ENCODE assay signal across 14 mouse cellular contexts in genomic region chr11:51586411-51586810, GRCm38 (mm10). TPM values are rescaled to one million over a fixed set of nuclear protein-coding genes. Genes with fewer than 3 reads are reported as not detected.
DNase-seq lines count a peak whose midpoint lies in the region; ATAC-seq and TF ChIP-seq lines count a peak whose summit lies in the region.
"Had no signal": no experiment of that assay in that cellular context is flagged by ENCODE, and none has a peak within 500 bp of the region (broad histone marks: within the 10 kb centered on the region; RNA-seq: fewer than 3 reads in every experiment).

No protein-coding gene starts in this region.

- H3K36me3 ChIP-seq in forebrain, embryonic 15.5 days = peaks cover 49% of the 10 kb centered on the region
- peaks cover 13% of the 10 kb centered on the region for H3K36me3 ChIP-seq in forebrain, embryonic 16.5 days (ENCODE audit: control insufficient read depth, insufficient read depth)
- H3K36me3 ChIP-seq in liver, embryonic 11.5 days (ENCODE audit: control insufficient read depth, insufficient read depth, low read length) = peaks cover 46% of the 10 kb centered on the region
- H3K36me3 ChIP-seq in intestine, embryonic 15.5 days = peaks cover 16% of the 10 kb centered on the region; the same call in 1 of the 2 replicates
- peaks cover 33% of the 10 kb centered on the region for H3K36me3 ChIP-seq in liver, embryonic 14.5 days (replicated peaks; ENCODE audit: control insufficient read depth, insufficient read depth, low read depth)

- no peaks in the 10 kb centered on the region for H3K27me3 ChIP-seq in forebrain, embryonic 15.5 days
- no peaks in the 10 kb centered on the region for H3K27me3 ChIP-seq in forebrain, embryonic 16.5 days (replicated peaks; ENCODE audit: control insufficient read depth, insufficient read depth, low read length)
- H3K27me3 ChIP-seq in liver, embryonic 11.5 days (replicated peaks; ENCODE audit: control insufficient read depth, insufficient read depth, low read length) = no peaks in the 10 kb centered on the region
- H3K27me3 ChIP-seq in intestine, embryonic 15.5 days (replicated peaks) = no peaks in the 10 kb centered on the region
- no peaks in the 10 kb centered on the region for H3K27me3 ChIP-seq in liver, embryonic 14.5 days (ENCODE audit: control insufficient read depth, insufficient read depth, low read length)
- H3K27me3 ChIP-seq: heart, embryonic 12.5 days had no signal

- TF ChIP-seq CTCF in liver, embryonic 14.5 days (IDR thresholded peaks at IDR 0.05; ENCODE audit: low read depth) = no peak

- ATAC-seq in forebrain, embryonic 15.5 days (replicated peaks) = no peak
- ATAC-seq in forebrain, embryonic 16.5 days = no peak
- ATAC-seq in liver, embryonic 11.5 days (replicated peaks; ENCODE audit: low FRiP score) = no peak
- ATAC-seq in intestine, embryonic 15.5 days = no peak
- ATAC-seq in liver, embryonic 14.5 days (ENCODE audit: insufficient read depth) = no peak
- ATAC-seq: hindbrain, postnatal 0 days had no signal

- peaks cover 23% of the 10 kb centered on the region for H3K4me1 ChIP-seq in forebrain, embryonic 15.5 days
- peaks cover 14% of the 10 kb centered on the region for H3K4me1 ChIP-seq in forebrain, embryonic 16.5 days (replicated peaks; ENCODE audit: control insufficient read depth, insufficient read depth, low read length)
- peaks cover 22% of the 10 kb centered on the region for H3K4me1 ChIP-seq in liver, embryonic 11.5 days (replicated peaks; ENCODE audit: control insufficient read depth, insufficient read depth, low read length)
- H3K4me1 ChIP-seq in intestine, embryonic 15.5 days (replicated peaks) = peaks cover 24% of the 10 kb centered on the region
- peaks cover 18 to 27% of the 10 kb centered on the region in 2 experiments for H3K4me1 ChIP-seq in liver, embryonic 14.5 days (replicated peaks; ENCODE audit: control insufficient read depth in 2 of 2, insufficient read depth in 2 of 2, low read length in 1 of 2)

- no peaks in the 10 kb centered on the region for H3K9me3 ChIP-seq in forebrain, embryonic 15.5 days
- H3K9me3 ChIP-seq in forebrain, embryonic 16.5 days (ENCODE audit: control insufficient read depth, low read length) = no peaks in the 10 kb centered on the region
- no peaks in the 10 kb centered on the region for H3K9me3 ChIP-seq in liver, embryonic 11.5 days (ENCODE audit: control insufficient read depth, low read length)
- no peaks in the 10 kb centered on the region for H3K9me3 ChIP-seq in intestine, embryonic 15.5 days
- no peaks in the 10 kb centered on the region for H3K9me3 ChIP-seq in liver, embryonic 14.5 days (ENCODE audit: control insufficient read depth, low read length)

- WGBS in forebrain, embryonic 15.5 days = 82% methylated on average over 13 of the region's 13 CpGs
- 87% methylated on average over 13 of the region's 13 CpGs for WGBS in forebrain, embryonic 16.5 days
- WGBS in liver, embryonic 11.5 days = 92% methylated on average over 13 of the region's 13 CpGs
- WGBS in intestine, embryonic 15.5 days = 92% methylated on average over 13 of the region's 13 CpGs
- 84% methylated on average over 13 of the region's 13 CpGs for WGBS in liver, embryonic 14.5 days (ENCODE audit: insufficient replicate concordance)

- no peak for DNase-seq in liver, embryonic 11.5 days (ENCODE audit: low spot score)
- DNase-seq in liver = no peak
- DNase-seq in liver, embryonic 14.5 days (ENCODE audit: low read depth in 3 of 3, low spot score in 3 of 3) = no peak
- DNase-seq in urinary bladder, postnatal 4 days (ENCODE audit: low spot score in 2 of 2) = no peak
- no peak for DNase-seq in left cerebral cortex, postnatal 36 days (ENCODE audit: low spot score in 2 of 2)
- DNase-seq: layer of hippocampus, adult 9-11 months; lung, postnatal 10 days; thymus, postnatal 36 days had no signal

- TF ChIP-seq EP300 in liver, embryonic 14.5 days (IDR thresholded peaks at IDR 0.05; ENCODE audit: low read depth) = no peak

- no peak overlapping the region for H3K4me2 ChIP-seq in forebrain, embryonic 15.5 days (replicated peaks)
- H3K4me2 ChIP-seq in forebrain, embryonic 16.5 days (ENCODE audit: low read length) = no peak overlapping the region
- peak overlapping the region; percentile 70 for H3K4me2 ChIP-seq in liver, embryonic 11.5 days
- peak overlapping the region; percentile 88; the same call in 1 of the 2 replicates for H3K4me2 ChIP-seq in intestine, embryonic 15.5 days (replicated peaks)
- H3K4me2 ChIP-seq in liver, embryonic 14.5 days (ENCODE audit: low read depth) = peak overlapping the region; percentile 98

- no peak overlapping the region for H3K9ac ChIP-seq in forebrain, embryonic 15.5 days (replicated peaks)
- H3K9ac ChIP-seq in forebrain, embryonic 16.5 days (replicated peaks; ENCODE audit: low read depth, low read length) = no peak overlapping the region
- peak overlapping the region; percentile 97 for H3K9ac ChIP-seq in liver, embryonic 11.5 days (ENCODE audit: low read depth, low read length)
- H3K9ac ChIP-seq in intestine, embryonic 15.5 days = no peak overlapping the region
- H3K9ac ChIP-seq in liver, embryonic 14.5 days (replicated peaks) = no peak overlapping the region; the same call in 1 of the 2 replicates
- H3K9ac ChIP-seq: heart, embryonic 12.5 days had no signal

- no peak overlapping the region for H3K4me3 ChIP-seq in forebrain, embryonic 15.5 days
- no peak overlapping the region for H3K4me3 ChIP-seq in forebrain, embryonic 16.5 days (replicated peaks; ENCODE audit: low read length)
- H3K4me3 ChIP-seq in liver, embryonic 11.5 days (ENCODE audit: low read depth, low read length) = peak overlapping the region; percentile 81; the same call in 1 of the 2 replicates
- H3K4me3 ChIP-seq in intestine, embryonic 15.5 days (replicated peaks) = no peak overlapping the region
- no peak overlapping the region for H3K4me3 ChIP-seq in liver, embryonic 14.5 days (ENCODE audit: insufficient read depth in 1 of 2, low read depth in 2 of 2, low read length in 2 of 2)

- intact Hi-C loops in left cerebral cortex, postnatal 36 days (cut with DNase I) = no loop called here

- H3K27ac ChIP-seq in forebrain, embryonic 15.5 days (replicated peaks) = peak overlapping the region; percentile 35; the same call in 1 of the 2 replicates
- no peak overlapping the region for H3K27ac ChIP-seq in forebrain, embryonic 16.5 days (ENCODE audit: low read length)
- H3K27ac ChIP-seq in liver, embryonic 11.5 days (ENCODE audit: low read depth, low read length) = no peak overlapping the region
- H3K27ac ChIP-seq in intestine, embryonic 15.5 days = no peak overlapping the region
- no peak overlapping the region for H3K27ac ChIP-seq in liver, embryonic 14.5 days
- H3K27ac ChIP-seq: hindbrain, postnatal 0 days; stomach, postnatal 0 days had no signal

RNA-seq across cellular contexts. Expression of gene Phykpl, which starts 1.9 kb away (rescaled TPM):
- polyA plus RNA-seq in forebrain, embryonic 15.5 days (2015; fragmentation: Nextera tagmentation; extraction: Ambion mirVana) = 12.6 and 13.1 TPM in 2 replicates
- 11.8 and 13.2 TPM in 2 replicates for polyA plus RNA-seq in forebrain, embryonic 16.5 days (2015; fragmentation: Nextera tagmentation; extraction: Ambion mirVana)
- 28.6 and 29.8 TPM in 2 replicates for polyA plus RNA-seq in liver, embryonic 11.5 days (2014; fragmentation: Nextera tagmentation; extraction: Ambion mirVana)
- polyA plus RNA-seq in intestine, embryonic 15.5 days (2015; fragmentation: Nextera tagmentation; extraction: Ambion mirVana) = 18.5 and 21.1 TPM in 2 replicates
- 7.3 and 10.1 TPM in 2 replicates for polyA plus RNA-seq in liver, embryonic 14.5 days (2012; rRNA removed)
- polyA plus RNA-seq in liver, embryonic 14.5 days (2014; fragmentation: Nextera tagmentation; extraction: Ambion mirVana) = 10.7 TPM in 2 replicates
- 1 to 10 TPM; 6.7 to 9.4 TPM for total RNA-seq in left cerebral cortex, postnatal 36 days (2021)

RNA-seq across cellular contexts. Expression of gene Hnrnpab, which starts 20.2 kb away (rescaled TPM):
- 588 and 604 TPM in 2 replicates for polyA plus RNA-seq in forebrain, embryonic 15.5 days (2015; fragmentation: Nextera tagmentation; extraction: Ambion mirVana)
- polyA plus RNA-seq in forebrain, embryonic 16.5 days (2015; fragmentation: Nextera tagmentation; extraction: Ambion mirVana) = 441 and 518 TPM in 2 replicates
- polyA plus RNA-seq in liver, embryonic 11.5 days (2014; fragmentation: Nextera tagmentation; extraction: Ambion mirVana) = 552 and 577 TPM in 2 replicates
- polyA plus RNA-seq in intestine, embryonic 15.5 days (2015; fragmentation: Nextera tagmentation; extraction: Ambion mirVana) = 381 and 414 TPM in 2 replicates
- polyA plus RNA-seq in liver, embryonic 14.5 days (2012; rRNA removed) = 215 and 260 TPM in 2 replicates
- 220 and 252 TPM in 2 replicates for polyA plus RNA-seq in liver, embryonic 14.5 days (2014; fragmentation: Nextera tagmentation; extraction: Ambion mirVana)
- 100 to 1,000 TPM; 121 to 126 TPM for total RNA-seq in left cerebral cortex, postnatal 36 days (2021)

RNA-seq across cellular contexts. Expression of gene Nhp2, which starts 33.1 kb away (rescaled TPM):
- 98.5 and 102 TPM in 2 replicates for polyA plus RNA-seq in forebrain, embryonic 15.5 days (2015; fragmentation: Nextera tagmentation; extraction: Ambion mirVana)
- polyA plus RNA-seq in forebrain, embryonic 16.5 days (2015; fragmentation: Nextera tagmentation; extraction: Ambion mirVana) = 94.1 and 97.9 TPM in 2 replicates
- polyA plus RNA-seq in liver, embryonic 11.5 days (2014; fragmentation: Nextera tagmentation; extraction: Ambion mirVana) = 347 and 349 TPM in 2 replicates
- 172 and 184 TPM in 2 replicates for polyA plus RNA-seq in intestine, embryonic 15.5 days (2015; fragmentation: Nextera tagmentation; extraction: Ambion mirVana)
- polyA plus RNA-seq in liver, embryonic 14.5 days (2012; rRNA removed) = 64.1 and 78.3 TPM in 2 replicates
- 136 and 144 TPM in 2 replicates for polyA plus RNA-seq in liver, embryonic 14.5 days (2014; fragmentation: Nextera tagmentation; extraction: Ambion mirVana)
- total RNA-seq in left cerebral cortex, postnatal 36 days (2021) = 10 to 100 TPM; 44.7 to 52.4 TPM

RNA-seq across cellular contexts. Expression of gene Rmnd5b, which starts 49.3 kb away (rescaled TPM):
- 69.6 and 77.7 TPM in 2 replicates for polyA plus RNA-seq in forebrain, embryonic 15.5 days (2015; fragmentation: Nextera tagmentation; extraction: Ambion mirVana)
- 80.9 and 85.6 TPM in 2 replicates for polyA plus RNA-seq in forebrain, embryonic 16.5 days (2015; fragmentation: Nextera tagmentation; extraction: Ambion mirVana)
- 47.8 and 52.2 TPM in 2 replicates for polyA plus RNA-seq in liver, embryonic 11.5 days (2014; fragmentation: Nextera tagmentation; extraction: Ambion mirVana)
- 38.2 and 42.6 TPM in 2 replicates for polyA plus RNA-seq in intestine, embryonic 15.5 days (2015; fragmentation: Nextera tagmentation; extraction: Ambion mirVana)
- 15.2 and 15.6 TPM in 2 replicates for polyA plus RNA-seq in liver, embryonic 14.5 days (2012; rRNA removed)
- 19.0 and 20.5 TPM in 2 replicates for polyA plus RNA-seq in liver, embryonic 14.5 days (2014; fragmentation: Nextera tagmentation; extraction: Ambion mirVana)
- 10 to 100 TPM; 58.0 to 58.9 TPM for total RNA-seq in left cerebral cortex, postnatal 36 days (2021)

Comparison
In these comparisons a context has a peak if more than half of its experiments do, and no peak if none do; other contexts are left out.
1. H3K4me2 ChIP-seq: peak in liver, embryonic 11.5 days (single experiment), intestine, embryonic 15.5 days (single experiment) and liver, embryonic 14.5 days (single experiment); none in forebrain, embryonic 15.5 days (single experiment) and forebrain, embryonic 16.5 days (single experiment).